Mouse (Mus musculus) lung, postnatal 10 days (tissue): ENCODE measurements around the gene Zdhhc16.
"Not testable (repeated sequence)": the region's sequence is repeated elsewhere in the genome, so short reads cannot be mapped to it uniquely, and the experiment has no call there.

Source experiments
- DNase-seq: peaks from one replicate; pipeline ENCODE4 v3.0.0; 2021

The Zdhhc16 gene

GRCm38 (mm10) chr19:41913774-41914591 lies 19.3 kb upstream of the Zdhhc16 start:
- DNase-seq: no peak

DNA sequence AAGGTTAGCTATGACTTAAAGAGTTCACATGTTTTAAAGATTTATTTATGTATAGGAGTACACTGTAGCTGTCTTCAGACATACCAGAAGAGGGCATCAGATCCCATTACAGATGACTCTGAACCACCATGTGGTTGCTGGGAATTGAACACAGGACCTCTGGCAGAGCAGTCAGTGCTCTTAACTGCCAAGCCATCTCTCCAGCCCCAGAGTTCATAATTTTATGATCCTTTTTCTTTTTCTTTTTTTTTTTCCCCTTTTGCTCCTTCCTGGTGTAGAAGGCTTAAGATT lies 18.7 kb upstream of the Zdhhc16 start:
- DNase-seq: not testable (repeated sequence)

DNA sequence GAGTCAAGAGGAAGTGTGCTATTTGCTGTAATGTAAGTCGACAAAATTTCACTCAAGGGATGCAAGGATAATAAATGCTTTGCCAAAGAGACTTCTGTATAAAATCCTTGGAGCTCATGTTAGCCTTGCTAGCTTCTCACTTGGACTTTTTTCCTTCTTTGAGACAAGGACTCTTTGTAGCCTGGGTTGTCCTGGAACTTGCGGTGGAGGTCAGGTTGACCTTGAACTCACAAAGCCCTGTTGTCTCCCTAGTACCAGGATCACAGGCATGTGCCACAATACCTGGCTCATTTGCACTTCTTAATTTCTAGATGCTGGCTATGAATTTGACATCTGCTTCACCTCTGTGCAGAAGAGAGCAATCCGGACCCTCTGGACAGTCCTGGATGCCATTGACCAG lies 18.0 kb upstream of the Zdhhc16 start:
- no peak for DNase-seq

- DNase-seq: no peak
These were observed 16.4 kb upstream of the Zdhhc16 start for GRCm38 (mm10) chr19:41916853-41917252.

GRCm38 (mm10) chr19:41919471-41919870 lies 13.8 kb upstream of the Zdhhc16 start:
- DNase-seq: no peak

GRCm38 (mm10) chr19:41920412-41921067 lies 12.7 kb upstream of the Zdhhc16 start:
- no peak for DNase-seq

- no peak for DNase-seq
These were observed 594 bp upstream of the Zdhhc16 start for GRCm38 (mm10) chr19:41932686-41933085.

DNA sequence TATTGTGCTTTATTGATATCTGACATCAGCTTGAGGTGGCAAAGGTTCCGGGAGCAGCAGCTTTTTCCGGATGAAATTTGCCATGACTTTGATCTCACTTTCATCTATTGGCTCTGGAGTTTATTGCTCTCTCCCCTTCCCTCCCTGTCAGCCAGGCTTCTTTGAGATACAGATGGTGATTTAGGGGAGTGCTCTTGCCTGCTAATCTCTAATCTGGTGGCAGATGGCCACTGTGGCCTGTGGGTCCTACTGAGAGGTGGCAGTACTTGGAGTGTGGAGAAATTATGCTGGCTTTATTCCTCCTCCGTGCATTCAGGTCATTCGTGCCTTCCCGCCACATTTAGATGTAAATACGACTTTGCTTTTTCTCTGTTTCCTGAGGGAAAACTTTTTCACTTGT lies 844 bp downstream of the Zdhhc16 start:
- DNase-seq: no peak

DNA sequence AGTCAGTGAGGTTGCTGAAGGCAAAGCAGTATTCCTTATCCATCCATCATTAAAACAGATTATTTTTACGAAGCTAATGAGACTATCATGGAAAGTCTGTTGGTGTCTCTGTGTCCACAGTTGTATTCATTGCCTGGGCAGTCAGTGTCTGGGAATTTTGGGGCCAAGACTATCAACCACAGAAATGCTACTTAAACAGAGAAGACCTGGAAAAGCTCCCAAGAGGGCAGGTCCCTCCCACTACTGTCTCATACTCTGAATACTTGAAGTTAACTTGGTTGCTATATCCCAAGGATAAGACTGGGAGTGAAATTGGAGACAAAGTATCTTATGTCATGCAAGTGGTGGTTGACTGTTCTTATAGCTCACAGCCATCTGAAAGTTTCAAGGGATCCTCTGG lies 2.6 kb downstream of the Zdhhc16 start:
- DNase-seq: no peak

DNA sequence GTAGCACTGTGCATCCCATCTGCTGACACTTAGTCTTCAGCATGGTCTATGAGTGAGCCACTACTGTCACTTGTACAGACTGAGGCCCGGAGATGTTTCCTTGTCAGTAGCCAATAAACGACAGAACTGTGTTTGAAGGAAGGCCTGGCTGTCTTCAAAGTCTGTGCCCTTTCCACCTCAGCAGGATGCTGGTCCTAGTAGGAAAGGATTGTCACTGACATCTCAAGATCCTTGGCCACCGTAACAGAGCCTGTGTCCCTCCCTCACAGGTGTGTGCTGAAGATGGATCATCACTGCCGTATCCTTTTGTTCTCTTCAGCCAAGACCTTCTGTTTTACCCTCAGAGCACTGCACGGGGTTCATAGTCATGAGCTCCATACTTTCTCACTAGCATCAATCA lies 5.3 kb downstream of the Zdhhc16 start:
- DNase-seq: no peak

- no peak for DNase-seq
These were observed 10.6 kb downstream of the Zdhhc16 start for GRCm38 (mm10) chr19:41943841-41944240.

- peak; percentile 10 for DNase-seq
These were observed 19.0 kb downstream of the Zdhhc16 start for GRCm38 (mm10) chr19:41952287-41952686.

DNA sequence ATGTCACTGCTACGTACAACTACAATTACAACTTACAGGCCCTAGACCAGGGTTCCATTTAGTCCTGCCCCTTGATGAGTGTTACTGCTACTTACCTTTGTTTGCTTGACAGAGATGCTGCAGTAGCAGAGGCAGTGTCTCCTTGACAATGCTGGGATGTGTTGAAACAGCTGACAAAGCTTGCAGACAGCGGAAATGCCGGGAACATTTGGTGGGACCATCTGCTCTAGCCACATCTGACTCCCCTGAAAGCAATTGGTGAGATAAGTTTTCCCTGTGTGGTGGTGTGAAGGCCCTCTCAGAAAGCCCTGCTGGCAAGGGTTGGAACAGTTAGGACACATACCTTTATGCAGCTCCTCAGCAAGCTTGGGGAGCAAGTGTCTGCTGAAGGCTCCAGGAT lies 20.3 kb downstream of the Zdhhc16 start:
- no peak for DNase-seq

GRCm38 (mm10) chr19:41969618-41970017 lies 36.3 kb downstream of the Zdhhc16 start:
- no peak for DNase-seq

DNA sequence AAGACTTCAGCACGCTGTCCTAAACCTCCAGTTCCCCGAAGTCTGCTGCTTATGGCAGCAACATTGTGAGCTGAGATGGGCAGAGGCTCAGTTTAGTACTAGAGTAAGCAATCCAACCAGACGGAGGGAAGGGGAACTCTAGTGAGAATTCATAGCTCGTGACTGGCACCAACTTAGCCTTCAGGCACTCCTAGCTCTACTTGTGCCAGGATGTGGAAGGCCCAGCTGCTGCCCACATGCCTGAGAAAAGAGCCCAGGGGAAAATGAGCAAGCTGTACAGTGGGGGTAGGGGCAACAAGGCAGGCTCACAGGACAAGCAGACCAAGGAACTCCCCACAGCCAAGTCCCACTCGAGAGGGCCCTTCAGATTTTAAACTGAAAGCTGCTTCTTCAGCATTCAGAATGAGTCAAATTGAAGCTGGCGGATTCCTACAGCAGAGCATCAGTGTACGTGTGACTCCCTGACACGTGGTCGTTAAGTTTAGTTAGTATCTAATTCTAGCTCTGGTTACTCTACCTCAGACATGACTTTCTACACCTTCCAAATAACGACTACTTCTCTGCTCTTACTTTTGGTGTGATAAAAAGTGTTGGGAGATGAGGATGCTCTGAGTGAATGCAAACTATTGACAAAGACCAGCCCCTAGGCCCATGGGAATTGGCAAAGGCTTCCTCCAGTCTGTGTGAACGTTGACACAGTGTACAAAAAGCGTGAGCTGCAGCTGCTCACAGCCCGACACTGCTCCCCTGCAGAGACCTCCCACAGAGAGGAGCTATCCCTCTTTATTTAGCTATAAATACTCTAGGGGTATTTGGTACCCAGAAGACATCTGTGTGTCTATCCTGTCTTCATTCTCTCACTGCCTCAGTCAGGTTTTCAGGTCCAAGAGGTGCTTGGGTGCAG lies 40.9 kb downstream of the Zdhhc16 start:
- DNase-seq: no peak

DNA sequence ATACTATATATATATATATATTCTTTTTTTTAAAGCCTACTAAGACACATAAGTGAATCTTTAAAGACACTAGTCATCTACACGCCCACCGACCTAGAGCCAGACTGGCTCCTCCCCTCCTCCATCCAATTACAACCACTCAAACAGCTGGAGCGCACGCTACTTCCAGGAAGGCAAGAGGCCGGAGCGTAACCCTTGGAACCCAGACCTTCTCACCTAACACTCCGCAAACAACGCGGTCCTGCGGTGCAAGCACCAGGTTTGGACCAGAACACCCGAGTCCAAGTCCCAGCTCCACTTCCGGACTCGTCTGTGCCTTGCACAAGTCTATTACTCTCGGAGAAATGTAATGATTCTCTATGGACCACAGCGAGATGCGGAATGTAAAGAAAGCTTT lies 47.1 kb downstream of the Zdhhc16 start:
- DNase-seq: peak; percentile 47

DNA sequence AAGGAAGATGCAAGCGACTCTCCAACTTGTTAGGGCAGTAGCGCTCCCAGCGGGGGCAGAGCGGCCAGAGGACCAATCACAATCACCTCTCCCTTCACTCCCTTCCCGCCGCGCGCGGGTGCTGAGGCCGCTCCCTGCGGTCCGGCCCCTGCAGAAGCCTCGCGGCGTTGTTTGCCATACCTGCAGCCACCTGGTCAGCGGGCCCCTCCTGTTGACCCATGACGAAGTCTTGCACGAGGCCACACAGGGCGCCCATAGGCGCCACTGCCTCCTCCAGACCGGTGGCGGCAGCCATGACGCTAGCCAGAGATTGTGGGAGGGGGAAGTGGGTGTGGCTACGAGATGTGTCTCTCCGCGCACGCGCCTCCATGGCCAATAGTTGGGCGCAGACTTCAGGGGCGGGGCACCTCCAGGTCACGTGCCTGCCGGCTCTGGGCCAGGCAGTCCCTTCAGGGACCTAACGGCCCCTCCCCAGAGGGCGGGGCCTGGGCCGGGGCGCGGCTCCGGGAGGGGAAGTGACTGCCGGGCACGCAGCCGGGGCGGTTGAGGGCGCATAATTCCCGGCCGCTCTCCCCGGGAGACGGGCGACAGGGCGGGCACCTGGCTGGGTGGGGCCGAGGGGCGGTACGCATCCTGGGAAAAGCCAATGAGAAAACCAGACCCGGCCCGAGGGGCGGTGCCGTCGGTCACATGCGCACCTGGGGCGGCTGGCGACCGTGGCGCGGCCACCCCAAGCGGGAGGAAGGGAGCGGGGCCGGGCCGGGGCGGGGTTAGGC lies 47.7 kb downstream of the Zdhhc16 start, which contains the start of gene Mms19:
Gene Mms19, minus strand, starts transcription at position 339 of the 776 bp plus-strand sequence.
- DNase-seq: peak; percentile 100

- no peak for DNase-seq
These were observed 48.3 kb downstream of the Zdhhc16 start, which contains the start of gene Ubtd1 for GRCm38 (mm10) chr19:41981595-41981927. Ubtd1 (plus strand) TSS chr19:41981763.

GRCm38 (mm10) chr19:41981931-41982790 lies 48.9 kb downstream of the Zdhhc16 start:
- DNase-seq: peak; percentile 77

DNA sequence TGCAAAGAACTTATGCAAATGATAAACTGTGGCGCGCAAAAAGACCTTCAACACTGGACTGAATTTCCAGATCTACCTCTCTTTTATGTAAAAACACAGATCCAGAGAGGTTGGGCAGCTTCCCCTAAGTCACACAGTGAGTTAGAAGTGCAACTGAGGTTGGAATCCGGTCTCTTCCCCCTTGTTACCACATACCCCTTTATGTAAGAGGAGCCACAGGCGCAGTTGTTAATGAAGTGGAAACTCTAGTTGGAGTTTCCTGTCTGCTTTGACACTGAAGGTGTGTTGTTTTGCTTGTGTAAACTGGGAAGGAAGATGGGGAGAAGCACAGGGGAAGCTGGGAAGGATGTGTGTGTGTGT lies 49.5 kb downstream of the Zdhhc16 start:
- peak; percentile 15 for DNase-seq

DNA sequence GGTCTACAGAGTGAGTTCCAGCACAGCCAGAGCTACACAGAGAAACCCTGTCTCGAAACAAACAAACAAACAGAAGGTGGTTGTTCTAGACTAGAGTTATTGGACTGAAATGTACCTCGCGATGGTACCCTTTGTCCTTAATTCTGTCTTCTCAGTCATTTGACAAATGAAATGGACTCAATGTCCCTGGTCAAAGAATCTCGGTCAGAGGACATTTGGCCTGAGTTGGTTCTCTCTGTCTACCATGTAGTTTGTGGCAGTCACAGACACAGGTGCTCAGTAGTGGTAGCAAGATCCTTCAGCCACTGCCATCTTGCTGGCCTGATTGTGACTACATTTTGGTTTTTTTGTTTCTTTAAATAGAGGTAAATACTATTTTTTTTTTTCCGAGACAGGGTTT lies 52.7 kb downstream of the Zdhhc16 start:
- DNase-seq: no peak

DNA sequence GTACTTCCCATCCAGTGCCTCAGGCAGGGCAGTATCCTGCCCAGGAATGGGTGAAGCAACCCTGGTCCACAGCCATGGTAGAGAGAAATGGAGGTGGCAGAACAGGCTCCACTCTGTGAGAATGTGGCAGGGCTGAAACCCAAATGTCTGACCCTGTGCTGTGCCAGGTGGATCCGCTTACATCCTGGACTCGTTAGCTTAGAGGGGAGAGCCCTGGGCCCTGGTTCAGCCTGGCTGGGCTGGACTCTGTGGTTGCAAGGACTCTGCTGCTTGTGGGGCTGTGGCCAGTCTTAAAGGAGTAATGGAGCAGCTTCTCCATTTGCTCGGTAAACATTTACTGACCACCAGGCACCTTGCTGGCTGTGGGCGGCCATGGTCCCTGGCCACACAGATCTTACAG lies 53.9 kb downstream of the Zdhhc16 start:
- no peak for DNase-seq
